ENCODE assay signal across 30 mouse cellular contexts in genomic region chr17:29599537-29599936, GRCm38 (mm10). TPM values are rescaled to one million over a fixed set of nuclear protein-coding genes. Genes with fewer than 3 reads are reported as not detected.
DNase-seq lines count a peak whose midpoint lies in the region; ATAC-seq and TF ChIP-seq lines count a peak whose summit lies in the region.
"Had no signal": no experiment of that assay in that cellular context is flagged by ENCODE, and none has a peak within 500 bp of the region (broad histone marks: within the 10 kb centered on the region; RNA-seq: fewer than 3 reads in every experiment).

No protein-coding gene starts in this region.

- no peaks in the 10 kb centered on the region for H3K27me3 ChIP-seq in intestine, postnatal 0 days (replicated peaks; ENCODE audit: control insufficient read depth, insufficient read depth, low read length)
- H3K27me3 ChIP-seq in intestine, embryonic 16.5 days (replicated peaks; ENCODE audit: control insufficient read depth, insufficient read depth, low read length): no peaks in the 10 kb centered on the region
- H3K27me3 ChIP-seq in neural tube, embryonic 14.5 days (ENCODE audit: control insufficient read depth, insufficient read depth, low read length): no peaks in the 10 kb centered on the region
- no peaks in the 10 kb centered on the region for H3K27me3 ChIP-seq in neural tube, embryonic 15.5 days (replicated peaks)
- H3K27me3 ChIP-seq: embryonic facial prominence, embryonic 12.5 days; limb, embryonic 13.5 days; lung, embryonic 15.5 days; midbrain, embryonic 13.5 days; neural tube, embryonic 13.5 days had no signal

- H3K9ac ChIP-seq in intestine, postnatal 0 days (ENCODE audit: low read depth, low read length): no peak overlapping the region
- H3K9ac ChIP-seq in intestine, embryonic 16.5 days (ENCODE audit: low read depth, low read length): no peak overlapping the region
- H3K9ac ChIP-seq in neural tube, embryonic 14.5 days (replicated peaks; ENCODE audit: low read depth, low read length): 0 out of 2 replicates have a peak overlapping the region, but pooled peaks have one; percentile 21
- no peak overlapping the region for H3K9ac ChIP-seq in neural tube, embryonic 15.5 days (replicated peaks)
- H3K9ac ChIP-seq: embryonic facial prominence, embryonic 12.5 days; limb, embryonic 13.5 days; liver, embryonic 14.5 days; lung, embryonic 15.5 days; midbrain, embryonic 13.5 days; neural tube, embryonic 13.5 days had no signal

- H3K9me3 ChIP-seq in intestine, postnatal 0 days (ENCODE audit: control insufficient read depth): no peaks in the 10 kb centered on the region
- no peaks in the 10 kb centered on the region for H3K9me3 ChIP-seq in intestine, embryonic 16.5 days (ENCODE audit: control insufficient read depth, low read length)
- no peaks in the 10 kb centered on the region for H3K9me3 ChIP-seq in neural tube, embryonic 14.5 days (ENCODE audit: control insufficient read depth, low read length)
- H3K9me3 ChIP-seq in neural tube, embryonic 15.5 days (replicated peaks): no peaks in the 10 kb centered on the region
- H3K9me3 ChIP-seq: embryonic facial prominence, embryonic 12.5 days; lung, embryonic 15.5 days; midbrain, embryonic 13.5 days; neural tube, embryonic 13.5 days had no signal

- ATAC-seq in intestine, postnatal 0 days: peak; percentile 41
- ATAC-seq in intestine, embryonic 16.5 days: no peak
- no peak for ATAC-seq in neural tube, embryonic 14.5 days (ENCODE audit: low read depth)
- no peak for ATAC-seq in neural tube, embryonic 15.5 days (ENCODE audit: low FRiP score)
- ATAC-seq: activated CD4-positive, CD25-positive, alpha-beta regulatory T cell, adult 4 months; forebrain, embryonic 14.5 days; hindbrain, embryonic 16.5 days; midbrain, embryonic 13.5 days had no signal

- peak; percentile 59 for DNase-seq in kidney, adult 9 months
- DNase-seq in kidney, postnatal 4 days: no peak
- DNase-seq in kidney, postnatal 36 days: peak; percentile 62 to 66
- no peak for DNase-seq in urinary bladder, postnatal 10 days (ENCODE audit: low spot score)
- DNase-seq: adrenal gland, adult 8-10 months; B cell, adult 2 months; cerebellum, adult 11 months; embryo, embryonic 11 days; gastrocnemius, postnatal 14 days; heart, postnatal 14 days; retina, postnatal 1 day; right cerebral cortex, postnatal 14 days had no signal

- 64% methylated on average over 8 of the region's 8 CpGs for WGBS in intestine, postnatal 0 days
- WGBS in intestine, embryonic 16.5 days: 83% methylated on average over 8 of the region's 8 CpGs
- WGBS in neural tube, embryonic 14.5 days: 90% methylated on average over 8 of the region's 8 CpGs
- WGBS in neural tube, embryonic 15.5 days: 89% methylated on average over 8 of the region's 8 CpGs

- no peak overlapping the region for H3K4me2 ChIP-seq in intestine, postnatal 0 days (replicated peaks; ENCODE audit: low read depth)
- no peak overlapping the region for H3K4me2 ChIP-seq in intestine, embryonic 16.5 days (ENCODE audit: low read depth, low read length)
- no peak overlapping the region for H3K4me2 ChIP-seq in neural tube, embryonic 14.5 days (ENCODE audit: low read depth, low read length)
- no peak overlapping the region for H3K4me2 ChIP-seq in neural tube, embryonic 15.5 days
- H3K4me2 ChIP-seq: embryonic facial prominence, embryonic 12.5 days; limb, embryonic 13.5 days; lung, embryonic 15.5 days; midbrain, embryonic 13.5 days; neural tube, embryonic 13.5 days had no signal

- H3K36me3 ChIP-seq in intestine, postnatal 0 days (ENCODE audit: control insufficient read depth, insufficient read depth): peaks cover 40% of the 10 kb centered on the region
- 0 out of 2 replicates have a peak, but pooled peaks cover 6% of the 10 kb centered on the region for H3K36me3 ChIP-seq in intestine, embryonic 16.5 days (ENCODE audit: control insufficient read depth, insufficient read depth, low read length)
- H3K36me3 ChIP-seq in neural tube, embryonic 14.5 days (ENCODE audit: control insufficient read depth, insufficient read depth, low read length): peaks cover 17% of the 10 kb centered on the region
- H3K36me3 ChIP-seq in neural tube, embryonic 15.5 days: peaks cover 39% of the 10 kb centered on the region

- H3K4me3 ChIP-seq in intestine, postnatal 0 days (ENCODE audit: low read depth, low read length): no peak overlapping the region
- H3K4me3 ChIP-seq in intestine, embryonic 16.5 days (ENCODE audit: low read length): no peak overlapping the region
- H3K4me3 ChIP-seq in neural tube, embryonic 14.5 days (ENCODE audit: low read depth, low read length): no peak overlapping the region
- no peak overlapping the region for H3K4me3 ChIP-seq in neural tube, embryonic 15.5 days (replicated peaks)
- H3K4me3 ChIP-seq: embryonic facial prominence, embryonic 12.5 days; limb, embryonic 13.5 days; lung, embryonic 15.5 days; midbrain, embryonic 13.5 days; neural tube, embryonic 13.5 days had no signal

- TF ChIP-seq CTCF in intestine, postnatal 0 days (IDR thresholded peaks at IDR 0.05; ENCODE audit: low read depth): no peak

- no peak overlapping the region for H3K27ac ChIP-seq in intestine, postnatal 0 days (ENCODE audit: low read depth, low read length)
- no peak overlapping the region for H3K27ac ChIP-seq in intestine, embryonic 16.5 days (ENCODE audit: low read length)
- no peak overlapping the region for H3K27ac ChIP-seq in neural tube, embryonic 14.5 days (ENCODE audit: low read depth, low read length)
- H3K27ac ChIP-seq in neural tube, embryonic 15.5 days (replicated peaks): no peak overlapping the region
- H3K27ac ChIP-seq: embryonic facial prominence, embryonic 12.5 days; limb, embryonic 13.5 days; liver, embryonic 14.5 days; lung, embryonic 15.5 days; midbrain, embryonic 13.5 days; neural tube, embryonic 13.5 days had no signal

- H3K4me1 ChIP-seq in intestine, postnatal 0 days (replicated peaks; ENCODE audit: control insufficient read depth, insufficient read depth, low read length): 0 out of 2 replicates have a peak, but pooled peaks cover 2% of the 10 kb centered on the region
- H3K4me1 ChIP-seq in intestine, embryonic 16.5 days (ENCODE audit: control insufficient read depth, insufficient read depth, low read length): peaks cover 5% of the 10 kb centered on the region
- H3K4me1 ChIP-seq in neural tube, embryonic 14.5 days (ENCODE audit: control insufficient read depth, insufficient read depth, low read length): no peaks in the 10 kb centered on the region
- H3K4me1 ChIP-seq in neural tube, embryonic 15.5 days: peaks cover 14% of the 10 kb centered on the region
- H3K4me1 ChIP-seq: embryonic facial prominence, embryonic 12.5 days; limb, embryonic 13.5 days; lung, embryonic 15.5 days had no signal

RNA-seq across cellular contexts. Expression of gene Rnf8, which starts 15.1 kb away (rescaled TPM):
- 26.7 and 29.1 TPM in 2 replicates for polyA plus RNA-seq in intestine, postnatal 0 days (2015; fragmentation: Nextera tagmentation; extraction: Ambion mirVana)
- polyA plus RNA-seq in intestine, embryonic 16.5 days (2015; fragmentation: Nextera tagmentation; extraction: Ambion mirVana): 51.0 and 55.9 TPM in 2 replicates
- 76.8 and 81.4 TPM in 2 replicates for polyA plus RNA-seq in neural tube, embryonic 14.5 days (2014; fragmentation: Nextera tagmentation; extraction: Ambion mirVana)
- 78.0 and 78.6 TPM in 2 replicates for polyA plus RNA-seq in neural tube, embryonic 15.5 days (2015; fragmentation: Nextera tagmentation; extraction: Ambion mirVana)

RNA-seq across cellular contexts. Expression of gene Gm28043, which starts 15.1 kb away (rescaled TPM):
- 0.81 and 0.82 TPM in 2 replicates for polyA plus RNA-seq in intestine, postnatal 0 days (2015; fragmentation: Nextera tagmentation; extraction: Ambion mirVana)
- 1.3 and 2.0 TPM in 2 replicates for polyA plus RNA-seq in intestine, embryonic 16.5 days (2015; fragmentation: Nextera tagmentation; extraction: Ambion mirVana)
- polyA plus RNA-seq in neural tube, embryonic 14.5 days (2014; fragmentation: Nextera tagmentation; extraction: Ambion mirVana): 1.7 and 2.7 TPM in 2 replicates
- 1.7 and 2.4 TPM in 2 replicates for polyA plus RNA-seq in neural tube, embryonic 15.5 days (2015; fragmentation: Nextera tagmentation; extraction: Ambion mirVana)

RNA-seq across cellular contexts. Expression of gene Tmem217, which starts 47.4 kb away (rescaled TPM):
- 0.16 TPM in 1 of 2 replicates, not detected in the other for polyA plus RNA-seq in intestine, postnatal 0 days (2015; fragmentation: Nextera tagmentation; extraction: Ambion mirVana)
- 0.33 and 0.87 TPM in 2 replicates for polyA plus RNA-seq in intestine, embryonic 16.5 days (2015; fragmentation: Nextera tagmentation; extraction: Ambion mirVana)
- polyA plus RNA-seq in neural tube, embryonic 14.5 days (2014; fragmentation: Nextera tagmentation; extraction: Ambion mirVana): 0.39 and 0.46 TPM in 2 replicates
- 1.2 and 1.5 TPM in 2 replicates for polyA plus RNA-seq in neural tube, embryonic 15.5 days (2015; fragmentation: Nextera tagmentation; extraction: Ambion mirVana)
- polyA plus RNA-seq: forebrain, embryonic 14.5 days had no signal

RNA-seq across cellular contexts. Expression of gene Tbc1d22b, which starts 50.0 kb away (rescaled TPM):
- 8.6 TPM in 2 replicates for polyA plus RNA-seq in intestine, postnatal 0 days (2015; fragmentation: Nextera tagmentation; extraction: Ambion mirVana)
- polyA plus RNA-seq in intestine, embryonic 16.5 days (2015; fragmentation: Nextera tagmentation; extraction: Ambion mirVana): 12.4 and 12.6 TPM in 2 replicates
- polyA plus RNA-seq in neural tube, embryonic 14.5 days (2014; fragmentation: Nextera tagmentation; extraction: Ambion mirVana): 25.5 and 26.5 TPM in 2 replicates
- 25.7 and 29.4 TPM in 2 replicates for polyA plus RNA-seq in neural tube, embryonic 15.5 days (2015; fragmentation: Nextera tagmentation; extraction: Ambion mirVana)

RNA-seq across cellular contexts. Expression of gene Gm17657, which starts 50.1 kb away (rescaled TPM):
- polyA plus RNA-seq in intestine, postnatal 0 days (2015; fragmentation: Nextera tagmentation; extraction: Ambion mirVana): not detected in 2 replicates
- polyA plus RNA-seq in intestine, embryonic 16.5 days (2015; fragmentation: Nextera tagmentation; extraction: Ambion mirVana): not detected in 2 replicates
- polyA plus RNA-seq in neural tube, embryonic 14.5 days (2014; fragmentation: Nextera tagmentation; extraction: Ambion mirVana): not detected in 2 replicates
- not detected in 2 replicates for polyA plus RNA-seq in neural tube, embryonic 15.5 days (2015; fragmentation: Nextera tagmentation; extraction: Ambion mirVana)
- polyA plus RNA-seq: embryonic facial prominence, embryonic 12.5 days; forebrain, embryonic 14.5 days; heart, embryonic 14.5 days; hindbrain, embryonic 11.5 days; hindbrain, embryonic 16.5 days; intestine, embryonic 14.5 days; limb, embryonic 13.5 days; liver, embryonic 14.5 days; lung, embryonic 15.5 days; midbrain, embryonic 13.5 days; neural tube, embryonic 13.5 days; small intestine, adult 2 months; stomach, embryonic 14.5 days had no signal

Comparison
In these comparisons a context has a peak if more than half of its experiments do, and no peak if none do; other contexts are left out.
1. DNase-seq: peak in kidney, adult 9 months (single experiment) and kidney, postnatal 36 days (2 of 2); none in kidney, postnatal 4 days (0 of 2) and urinary bladder, postnatal 10 days (single experiment).